Mouse (Mus musculus) heart, adult 2 months (tissue): ENCODE results near the gene Tap2. TPM values are rescaled to one million over a fixed set of nuclear protein-coding genes. Genes with fewer than 3 reads are reported as not detected.

Experiments
- DNase-seq, 2 experiments: peaks; one replicate each; pipeline ENCODE4 v3.0.0; 2021
- H3K27ac ChIP-seq: fragments of 200-600 bp; 2 replicates; pipeline ENCODE4 v1.8.1; 2022
- H3K27me3 ChIP-seq: fragments of 200-500 bp; 2 replicates; pipeline ENCODE4 v1.6.1; 2012; ENCODE audit warnings: mild to moderate bottlenecking, low read length, inconsistent platforms, mixed read lengths; ENCODE audit not compliant: control insufficient read depth, insufficient read depth
- H3K36me3 ChIP-seq: fragments of 200-500 bp; 2 replicates; pipeline ENCODE4 v1.6.1; 2012; ENCODE audit warnings: low read length, inconsistent platforms; ENCODE audit not compliant: control insufficient read depth, insufficient read depth
- H3K4me1 ChIP-seq: fragments of 200-500 bp; 2 replicates; pipeline ENCODE4 v1.6.1; 2011; ENCODE audit warnings: low read length; ENCODE audit not compliant: control insufficient read depth, insufficient read depth
- H3K4me3 ChIP-seq: fragments of 200-600 bp; 2 replicates; pipeline ENCODE4 v1.8.1; 2022
- H3K79me2 ChIP-seq: fragments of 200-500 bp; replicated peaks from 2 replicates; pipeline ENCODE4 v1.6.1; 2012; ENCODE audit warnings: mild to moderate bottlenecking, inconsistent platforms, low read length, moderate library complexity, mixed read lengths; ENCODE audit not compliant: control insufficient read depth, insufficient read depth
- H3K9ac ChIP-seq: fragments of 200-500 bp; 2 replicates; pipeline ENCODE4 v1.6.1; 2012; ENCODE audit warnings: low read depth, mild to moderate bottlenecking, control low read depth, inconsistent platforms, low read length, mixed read lengths
- CTCF ChIP-seq: fragments of 200-600 bp; IDR thresholded peaks from 2 replicates; pipeline ENCODE4 v1.8.1; 2022; ENCODE audit warnings: antibody characterized with exemption, mild to moderate bottlenecking, moderate library complexity
- EP300 ChIP-seq: fragments of 200-500 bp; IDR thresholded peaks from 2 replicates; pipeline ENCODE4 v1.6.1; 2011; ENCODE audit warnings: low read depth, low read length, control low read depth; ENCODE audit not compliant: insufficient read depth
- POLR2A ChIP-seq: fragments of 200-500 bp; IDR thresholded peaks from 2 replicates; pipeline ENCODE4 v1.6.1; 2011; ENCODE audit warnings: mild to moderate bottlenecking, low read depth, low read length, control low read depth; ENCODE audit not compliant: insufficient read depth
- WGBS: fragments of 180-500 bp; shearing (Covaris S2); methylation state at CpG from one replicate; pipeline ENCODE4 v1.1.7; 2018; 5-methylcytosine and 5-hydroxymethylcytosine counted together
- intact Hi-C: fragments of 180-260 bp; cut with DNase I; formaldehyde crosslinking; loops from one replicate; pipeline ENCODE4 v1.15.1; 2025
- polyA plus RNA-seq: library from polyadenylated mRNA; depleted of rRNA; stranded (reverse); fragments of >200 nt; gene quantifications from 2 replicates; pipeline ENCODE4 v1.2.3, GENCODE M21; 2012
- total RNA-seq, 2 experiments: library from RNA; stranded (reverse); gene quantifications; 2 replicates each; pipeline ENCODE4 v1.2.3; 2021

Gene Tap2
- total and polyA plus RNA-seq, 3 experiments = 26.1 to 31.2 (median 26.5) TPM

GRCm38 (mm10) chr17:34202760-34203442 is 426 bp upstream of the Tap2 start:
- no peaks in the 10 kb centered on the region for H3K79me2 ChIP-seq
- peaks cover 5% of the 10 kb centered on the region; the same call in 1 of the 2 replicates for H3K36me3 ChIP-seq
- H3K27ac ChIP-seq = no peak overlapping the region
- no peak for TF ChIP-seq CTCF
- TF ChIP-seq EP300 = no peak
- no peak for TF ChIP-seq POLR2A
- H3K4me1 ChIP-seq = peaks cover 5% of the 10 kb centered on the region
- no peak overlapping the region for H3K4me3 ChIP-seq
- no peaks in the 10 kb centered on the region for H3K27me3 ChIP-seq
- intact Hi-C loops = no loop called here
- H3K9ac ChIP-seq = no peak overlapping the region
- 95% methylated on average over 4 of the region's 4 CpGs for WGBS
- no peak for DNase-seq

DNA sequence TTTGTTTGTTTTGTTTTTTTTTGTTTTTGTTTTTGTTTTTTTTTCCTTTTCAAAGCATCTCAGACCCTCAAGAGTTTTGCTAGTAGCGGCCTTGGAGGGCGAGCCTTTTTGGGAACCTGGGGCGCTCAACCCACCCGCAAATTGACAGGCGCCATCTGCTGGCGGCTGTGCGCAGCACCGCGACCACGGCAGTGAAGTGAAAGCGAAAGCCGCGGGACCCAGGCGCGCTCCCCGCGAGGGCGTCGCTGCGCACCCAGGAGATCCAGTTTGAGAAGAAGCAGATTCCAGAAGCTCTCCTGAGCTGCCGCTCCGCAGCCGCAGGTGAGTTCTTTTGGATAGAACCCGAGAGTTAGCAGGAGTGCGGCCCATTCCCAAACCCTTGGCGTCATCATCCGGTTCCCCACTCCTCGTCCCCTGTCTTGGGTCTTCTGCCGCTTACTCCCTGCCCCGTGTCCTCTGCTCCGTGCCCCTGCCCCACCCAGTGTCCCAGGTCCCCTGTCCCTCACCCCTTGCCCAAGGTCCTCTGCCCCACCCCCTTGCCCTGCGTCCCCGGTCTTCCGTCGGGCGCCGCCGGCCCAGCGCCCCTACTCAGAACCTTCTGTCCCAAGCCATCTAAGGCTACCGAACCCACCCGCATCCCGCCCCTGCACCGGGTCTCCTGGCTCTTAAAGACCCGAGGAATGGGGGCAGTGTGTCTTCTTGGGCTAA is 1.1 kb downstream of the Tap2 start:
- Histone ChIP-seq H3K27me3 (no peaks in the 10 kb centered on the region), H3K9ac (peak overlapping the region; percentile 74), H3K79me2 (no peaks in the 10 kb centered on the region), H3K27ac (peak overlapping the region; percentile 98), H3K4me3 (peak overlapping the region; percentile 65), H3K36me3 (peaks cover 5% of the 10 kb centered on the region; the same call in 1 of the 2 replicates), H3K4me1 (peaks cover 2% of the 10 kb centered on the region)
- intact Hi-C loops = loop anchor here (1.0 kb wide), 2 partner anchors 17 to 34 kb away; partner anchors contain the start of genes Psmb9 and Tap1
- DNase-seq = peak; percentile 93 to 96
- TF ChIP-seq POLR2A = peak; percentile 68
- TF ChIP-seq EP300 = no peak
- TF ChIP-seq CTCF = peak; percentile 99
- WGBS = under 1% methylated on average over 44 of the region's 44 CpGs

GRCm38 (mm10) chr17:34205021-34205745 is 1.9 kb downstream of the Tap2 start:
- WGBS = 10% methylated on average over 18 of the region's 18 CpGs
- Histone ChIP-seq H3K9ac (peak overlapping the region; percentile 74), H3K4me3 (peak overlapping the region; percentile 65), H3K4me1 (peaks cover 2% of the 10 kb centered on the region), H3K27me3 (no peaks in the 10 kb centered on the region), H3K36me3 (peaks cover 5% of the 10 kb centered on the region; the same call in 1 of the 2 replicates), H3K79me2 (no peaks in the 10 kb centered on the region), H3K27ac (peak overlapping the region; percentile 98)
- TF ChIP-seq EP300 (no peak), POLR2A (no peak), CTCF (no peak)
- intact Hi-C loops = no loop called here
- peak; percentile 74 for DNase-seq

GRCm38 (mm10) chr17:34205746-34206176 is 2.4 kb downstream of the Tap2 start:
- Histone ChIP-seq H3K4me3 (peak overlapping the region; percentile 65; the same call in 1 of the 2 replicates), H3K27ac (peak overlapping the region; percentile 98), H3K36me3 (peaks cover 5% of the 10 kb centered on the region; the same call in 1 of the 2 replicates), H3K27me3 (no peaks in the 10 kb centered on the region), H3K9ac (peak overlapping the region; percentile 54), H3K79me2 (no peaks in the 10 kb centered on the region), H3K4me1 (peaks cover 2% of the 10 kb centered on the region)
- TF ChIP-seq POLR2A (no peak), EP300 (no peak), CTCF (peak; percentile 86)
- 23% methylated on average over 9 of the region's 9 CpGs for WGBS
- peak in 1 of 2 experiments; percentile 45 for DNase-seq
- intact Hi-C loops = loop anchor here (1.0 kb wide), 1 partner anchor 30 kb away; no protein-coding TSS in a partner anchor

DNA sequence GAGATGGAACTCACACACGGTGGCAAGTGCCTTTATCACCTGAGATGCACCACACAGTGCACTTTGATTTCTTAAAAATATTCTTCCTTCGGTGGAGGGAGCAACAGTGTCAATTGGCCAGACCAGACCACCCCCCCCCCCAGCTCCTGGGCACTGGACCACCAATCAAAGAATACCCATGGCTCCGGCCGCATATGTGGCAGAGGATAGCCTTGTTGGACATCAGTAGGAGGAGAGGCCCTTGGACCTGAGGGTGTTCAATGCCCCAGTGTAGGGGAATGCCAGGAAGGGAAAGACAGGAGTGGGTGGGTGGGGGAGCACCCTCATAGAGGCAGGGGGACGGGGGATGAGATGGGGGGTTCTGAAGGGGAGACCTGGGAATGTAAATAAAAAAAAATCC is 3.4 kb downstream of the Tap2 start:
- Histone ChIP-seq H3K4me1 (peaks cover 2% of the 10 kb centered on the region), H3K4me3 (no peak overlapping the region), H3K27ac (no peak overlapping the region), H3K9ac (no peak overlapping the region), H3K36me3 (peaks cover 5% of the 10 kb centered on the region; the same call in 1 of the 2 replicates), H3K79me2 (no peaks in the 10 kb centered on the region), H3K27me3 (no peaks in the 10 kb centered on the region)
- intact Hi-C loops = loop anchor here (1.0 kb wide), 1 partner anchor 29 kb away; no protein-coding TSS in a partner anchor
- 86% methylated on average over 5 of the region's 5 CpGs for WGBS
- DNase-seq = peak in 1 of 2 experiments; percentile 15
- TF ChIP-seq POLR2A (no peak), CTCF (no peak), EP300 (no peak)
